Mouse (Mus musculus): ENCODE data around the gene Camta2. TPM values are rescaled to one million over a fixed set of nuclear protein-coding genes. Genes with fewer than 3 reads are reported as not detected.

The Camta2 gene
- polyA plus RNA-seq, 1 experiment from 2014 or later: 29.0 TPM

GRCm38 (mm10) chr11:70626877-70627276 is 61.0 kb downstream of the Camta2 start:
- WGBS: 77% methylated on average over 4 of the region's 4 CpGs
- ATAC-seq (ENCODE audit: low read depth): no peak

DNA sequence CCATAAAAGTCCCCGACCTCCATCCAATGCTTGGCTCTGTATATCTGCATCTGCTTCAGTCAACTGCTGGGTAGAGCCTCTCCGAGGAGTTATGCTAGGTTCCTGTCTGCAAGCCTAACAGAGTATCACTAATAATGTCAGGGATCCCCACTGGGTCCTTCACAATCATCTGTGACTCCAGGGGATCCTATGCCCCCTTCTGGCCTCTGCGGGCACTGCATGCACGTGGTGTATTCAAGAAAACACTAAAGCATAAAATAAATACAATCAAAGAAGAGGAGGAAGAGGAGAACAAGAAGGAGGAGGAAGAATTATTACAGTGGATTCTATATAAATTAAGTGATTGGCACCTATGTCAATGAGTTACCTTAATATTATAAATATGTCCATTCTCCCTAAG is 62.4 kb downstream of the Camta2 start:
- Histone ChIP-seq H3K27ac (ENCODE audit: low read depth, low read length) (no peak overlapping the region), H3K4me3 (ENCODE audit: low read depth, low read length) (no peak overlapping the region), H3K36me3 (ENCODE audit: control insufficient read depth, insufficient read depth, low read length) (no peaks in the 10 kb centered on the region), H3K9ac (replicated peaks; ENCODE audit: low read depth, low read length) (no peak overlapping the region), H3K4me2 (ENCODE audit: low read depth, low read length) (no peak overlapping the region), H3K9me3 (ENCODE audit: control insufficient read depth, low read length) (no peaks in the 10 kb centered on the region), H3K27me3 (ENCODE audit: control insufficient read depth, insufficient read depth, low read length) (no peaks in the 10 kb centered on the region), H3K4me1 (ENCODE audit: control insufficient read depth, insufficient read depth, low read length) (no peaks in the 10 kb centered on the region)
- 46% methylated on average over 4 of the region's 4 CpGs for WGBS
- ATAC-seq (ENCODE audit: low read depth): no peak

More at GRCm38 (mm10) chr11:70626877-70627276, 61.0 kb downstream of the Camta2 start:
- no peak overlapping the region for H3K9ac ChIP-seq (replicated peaks; ENCODE audit: low read depth, low read length)
- no peaks in the 10 kb centered on the region for H3K4me1 ChIP-seq (ENCODE audit: control insufficient read depth, insufficient read depth, low read length)
- no peak overlapping the region for H3K4me3 ChIP-seq (ENCODE audit: low read depth, low read length)
- H3K4me2 ChIP-seq (ENCODE audit: low read depth, low read length): no peak overlapping the region
- H3K27ac ChIP-seq (ENCODE audit: low read depth, low read length): no peak overlapping the region
- H3K36me3 ChIP-seq (ENCODE audit: control insufficient read depth, insufficient read depth, low read length): no peaks in the 10 kb centered on the region
- H3K9me3 ChIP-seq (ENCODE audit: control insufficient read depth, low read length): no peaks in the 10 kb centered on the region
- no peaks in the 10 kb centered on the region for H3K27me3 ChIP-seq (ENCODE audit: control insufficient read depth, insufficient read depth, low read length)

- no peak overlapping the region for H3K9ac ChIP-seq (replicated peaks; ENCODE audit: low read depth, low read length)
- H3K4me3 ChIP-seq (ENCODE audit: low read depth, low read length): no peak overlapping the region
- H3K4me2 ChIP-seq (ENCODE audit: low read depth, low read length): no peak overlapping the region
- H3K27me3 ChIP-seq (ENCODE audit: control insufficient read depth, insufficient read depth, low read length): no peaks in the 10 kb centered on the region
- no peaks in the 10 kb centered on the region for H3K36me3 ChIP-seq (ENCODE audit: control insufficient read depth, insufficient read depth, low read length)
- 86% methylated on average over 10 of the region's 10 CpGs for WGBS
- H3K27ac ChIP-seq (ENCODE audit: low read depth, low read length): no peak overlapping the region
- no peak for ATAC-seq (ENCODE audit: low read depth)
- H3K9me3 ChIP-seq (ENCODE audit: control insufficient read depth, low read length): no peaks in the 10 kb centered on the region
- no peaks in the 10 kb centered on the region for H3K4me1 ChIP-seq (ENCODE audit: control insufficient read depth, insufficient read depth, low read length)
Measured at GRCm38 (mm10) chr11:70623053-70623742, 64.7 kb downstream of the Camta2 start.

GRCm38 (mm10) chr11:70621972-70622814 is 65.7 kb downstream of the Camta2 start:
- no peak overlapping the region for H3K27ac ChIP-seq (ENCODE audit: low read depth, low read length)
- H3K4me2 ChIP-seq (ENCODE audit: low read depth, low read length): no peak overlapping the region
- 47% methylated on average over 7 of the region's 7 CpGs for WGBS
- H3K9ac ChIP-seq (replicated peaks; ENCODE audit: low read depth, low read length): no peak overlapping the region
- no peaks in the 10 kb centered on the region for H3K4me1 ChIP-seq (ENCODE audit: control insufficient read depth, insufficient read depth, low read length)
- H3K36me3 ChIP-seq (ENCODE audit: control insufficient read depth, insufficient read depth, low read length): no peaks in the 10 kb centered on the region
- H3K27me3 ChIP-seq (ENCODE audit: control insufficient read depth, insufficient read depth, low read length): no peaks in the 10 kb centered on the region
- no peak overlapping the region for H3K4me3 ChIP-seq (ENCODE audit: low read depth, low read length)
- no peak for ATAC-seq (ENCODE audit: low read depth)
- H3K9me3 ChIP-seq (ENCODE audit: control insufficient read depth, low read length): no peaks in the 10 kb centered on the region

Small RNA genes lying within 50 kb of the gene (microRNA-seq; reads per million reads assigned to microRNA genes)
- gene Mir6925: not detected

Other genes with a start within 250 kb of the Camta2 start
- 41.4 and 46.6 TPM in 2 replicates for gene Med11, start 236.2 kb downstream of the Camta2 start, polyA plus RNA-seq (2014; fragmentation: Nextera tagmentation; extraction: Ambion mirVana)
- gene Zmynd15, start 228.7 kb downstream of the Camta2 start, polyA plus RNA-seq (2014; fragmentation: Nextera tagmentation; extraction: Ambion mirVana): 0.31 and 1.5 TPM in 2 replicates
- 1.2 and 14.6 TPM in 2 replicates for gene Cxcl16, start 228.1 kb downstream of the Camta2 start, polyA plus RNA-seq (2014; fragmentation: Nextera tagmentation; extraction: Ambion mirVana)
- 1.8 and 3.7 TPM in 2 replicates for gene Tm4sf5, start 182.9 kb downstream of the Camta2 start, polyA plus RNA-seq (2014; fragmentation: Nextera tagmentation; extraction: Ambion mirVana)
- gene Vmo1, start 173.5 kb downstream of the Camta2 start, polyA plus RNA-seq (2014; fragmentation: Nextera tagmentation; extraction: Ambion mirVana): not detected in 2 replicates
- gene Gltpd2, start 168.9 kb downstream of the Camta2 start, polyA plus RNA-seq (2014; fragmentation: Nextera tagmentation; extraction: Ambion mirVana): 0.27 TPM in 1 of 2 replicates, not detected in the other
- 743 and 801 TPM in 2 replicates for gene Psmb6, start 162.7 kb downstream of the Camta2 start, polyA plus RNA-seq (2014; fragmentation: Nextera tagmentation; extraction: Ambion mirVana)
- not detected in 2 replicates for gene Gm40193, start 155.2 kb downstream of the Camta2 start, polyA plus RNA-seq (2014; fragmentation: Nextera tagmentation; extraction: Ambion mirVana)
- 13.7 and 16.6 TPM in 2 replicates for gene Pld2, start 148.0 kb downstream of the Camta2 start, polyA plus RNA-seq (2014; fragmentation: Nextera tagmentation; extraction: Ambion mirVana)
- gene Mink1, start 125.2 kb downstream of the Camta2 start, polyA plus RNA-seq (2014; fragmentation: Nextera tagmentation; extraction: Ambion mirVana): 20.2 and 22.0 TPM in 2 replicates
- not detected in 2 replicates for gene 4930544D05Rik, start 72.3 kb downstream of the Camta2 start, polyA plus RNA-seq (2014; fragmentation: Nextera tagmentation; extraction: Ambion mirVana)
- 0.22 TPM in 1 of 2 replicates, not detected in the other for gene Chrne, start 68.9 kb downstream of the Camta2 start, polyA plus RNA-seq (2014; fragmentation: Nextera tagmentation; extraction: Ambion mirVana)
- 0.27 and 0.31 TPM in 2 replicates for gene Gp1ba, start 49.0 kb downstream of the Camta2 start, polyA plus RNA-seq (2014; fragmentation: Nextera tagmentation; extraction: Ambion mirVana)
- 98.6 and 110 TPM in 2 replicates for gene Rnf167, start 40.9 kb downstream of the Camta2 start, polyA plus RNA-seq (2014; fragmentation: Nextera tagmentation; extraction: Ambion mirVana)
- gene Slc25a11, start 40.6 kb downstream of the Camta2 start, polyA plus RNA-seq (2014; fragmentation: Nextera tagmentation; extraction: Ambion mirVana): 156 and 172 TPM in 2 replicates
- gene Pfn1, start 33.5 kb downstream of the Camta2 start, polyA plus RNA-seq (2014; fragmentation: Nextera tagmentation; extraction: Ambion mirVana): 578 and 686 TPM in 2 replicates
- 8.3 and 10.1 TPM in 2 replicates for gene Eno3, start 30.9 kb downstream of the Camta2 start, polyA plus RNA-seq (2014; fragmentation: Nextera tagmentation; extraction: Ambion mirVana)
- gene Spag7, start 18.7 kb downstream of the Camta2 start, polyA plus RNA-seq (2014; fragmentation: Nextera tagmentation; extraction: Ambion mirVana): 136 and 151 TPM in 2 replicates
- 1.4 and 1.5 TPM in 2 replicates for gene Inca1, start 12.1 kb upstream of the Camta2 start, polyA plus RNA-seq (2014; fragmentation: Nextera tagmentation; extraction: Ambion mirVana)
- 3.1 and 3.2 TPM in 2 replicates for gene Kif1c, start 12.4 kb upstream of the Camta2 start, polyA plus RNA-seq (2014; fragmentation: Nextera tagmentation; extraction: Ambion mirVana)
- gene Zfp3, start 76.1 kb upstream of the Camta2 start, polyA plus RNA-seq (2014; fragmentation: Nextera tagmentation; extraction: Ambion mirVana): 16.3 and 19.8 TPM in 2 replicates
- not detected in 2 replicates for gene Scimp, start 124.5 kb upstream of the Camta2 start, polyA plus RNA-seq (2014; fragmentation: Nextera tagmentation; extraction: Ambion mirVana)
- gene Rabep1, start 156.7 kb upstream of the Camta2 start, polyA plus RNA-seq (2014; fragmentation: Nextera tagmentation; extraction: Ambion mirVana): 80.7 and 80.9 TPM in 2 replicates

Data from neural tube, embryonic 14.5 days (tissue).